Mouse (Mus musculus) forebrain, embryonic 16.5 days (tissue): ENCODE results near the gene Nsun2. TPM values are rescaled to one million over a fixed set of nuclear protein-coding genes. Genes with fewer than 3 reads are reported as not detected.
"Not testable (repeated sequence)": the region's sequence is repeated elsewhere in the genome, so short reads cannot be mapped to it uniquely, and the experiment has no call there.

Experiments
- ATAC-seq: fragments of 200-750 bp; cut with Nextera tagmentation; 2 replicates; pipeline ENCODE4 v1.8.0; 2017; ENCODE audit warnings: mild to moderate bottlenecking, moderate library complexity
- H3K27ac ChIP-seq: fragments of 300-500 bp; sonication (generic); 2 replicates; pipeline ENCODE4 v1.5.1; 2014; ENCODE audit warnings: low read length, control low read depth
- H3K27me3 ChIP-seq: fragments of 300-500 bp; sonication (generic); replicated peaks from 2 replicates; pipeline ENCODE4 v1.6.1; 2014; ENCODE audit warnings: low read length; ENCODE audit not compliant: control insufficient read depth, insufficient read depth
- H3K36me3 ChIP-seq: fragments of 300-500 bp; sonication (generic); 2 replicates; pipeline ENCODE4 v1.6.1; 2014; ENCODE audit not compliant: control insufficient read depth, insufficient read depth
- H3K4me1 ChIP-seq: fragments of 300-500 bp; sonication (generic); replicated peaks from 2 replicates; pipeline ENCODE4 v1.6.1; 2014; ENCODE audit warnings: low read length; ENCODE audit not compliant: control insufficient read depth, insufficient read depth
- H3K4me2 ChIP-seq: fragments of 300-500 bp; sonication (generic); 2 replicates; pipeline ENCODE4 v1.6.1; 2014; ENCODE audit warnings: mild to moderate bottlenecking, low read length, control low read depth
- H3K4me3 ChIP-seq: fragments of 300-500 bp; sonication (generic); replicated peaks from 2 replicates; pipeline ENCODE4 v1.5.1; 2014; ENCODE audit warnings: mild to moderate bottlenecking, low read length, control low read depth
- H3K9ac ChIP-seq: fragments of 300-500 bp; sonication (generic); replicated peaks from 2 replicates; pipeline ENCODE4 v1.6.1; 2014; ENCODE audit warnings: low read depth, low read length, control low read depth
- H3K9me3 ChIP-seq: fragments of 300-500 bp; sonication (generic); 2 replicates; pipeline ENCODE4 v1.6.1; 2016; ENCODE audit warnings: low read length; ENCODE audit not compliant: control insufficient read depth
- WGBS: fragments of 180-500 bp; shearing (Covaris S2); extraction: QIAGEN DNeasy Blood & Tissue Kit; methylation state at CpG from one replicate; pipeline ENCODE4 v1.1.7; 2014; 5-methylcytosine and 5-hydroxymethylcytosine counted together
- polyA plus RNA-seq: library from polyadenylated mRNA; unstranded; fragments of >200 nt; fragmentation: Nextera tagmentation; extraction: Ambion mirVana; gene quantifications from 2 replicates; pipeline ENCODE4 v1.2.1, GENCODE M21; 2015

The Nsun2 gene
- polyA plus RNA-seq, 1 experiment from 2014 or later: 90.8 TPM

- Histone ChIP-seq H3K4me3 (no peak overlapping the region), H3K4me2 (no peak overlapping the region), H3K27me3 (no peaks in the 10 kb centered on the region), H3K4me1 (no peaks in the 10 kb centered on the region), H3K36me3 (peaks cover 54% of the 10 kb centered on the region), H3K27ac (no peak overlapping the region), H3K9me3 (no peaks in the 10 kb centered on the region), H3K9ac (no peak overlapping the region)
- 88% methylated on average over 4 of the region's 4 CpGs for WGBS
- ATAC-seq: no peak
These were observed 98.1 kb downstream of the Nsun2 start for GRCm38 (mm10) chr13:69631659-69632058.

- no peak overlapping the region for H3K9ac ChIP-seq
- H3K4me3 ChIP-seq: no peak overlapping the region
- no peaks in the 10 kb centered on the region for H3K4me1 ChIP-seq
- no peaks in the 10 kb centered on the region for H3K27me3 ChIP-seq
- H3K27ac ChIP-seq: no peak overlapping the region
- no peaks in the 10 kb centered on the region for H3K9me3 ChIP-seq
- no peak for ATAC-seq
- peaks cover 42% of the 10 kb centered on the region for H3K36me3 ChIP-seq
- no peak overlapping the region for H3K4me2 ChIP-seq
- 61% methylated on average over 9 of the region's 9 CpGs for WGBS
These were observed 100.0 kb downstream of the Nsun2 start for GRCm38 (mm10) chr13:69633551-69633950.

- no peaks in the 10 kb centered on the region for H3K4me1 ChIP-seq
- peaks cover 40% of the 10 kb centered on the region for H3K36me3 ChIP-seq
- ATAC-seq: no peak
- no peak overlapping the region for H3K27ac ChIP-seq
- WGBS: 90% methylated on average over 2 of the region's 2 CpGs
- no peaks in the 10 kb centered on the region for H3K9me3 ChIP-seq
- H3K9ac ChIP-seq: no peak overlapping the region
- no peak overlapping the region for H3K4me2 ChIP-seq
- no peak overlapping the region for H3K4me3 ChIP-seq
- H3K27me3 ChIP-seq: no peaks in the 10 kb centered on the region
These were observed 100.4 kb downstream of the Nsun2 start for GRCm38 (mm10) chr13:69633988-69634387.

GRCm38 (mm10) chr13:69635836-69636235 is 102.3 kb downstream of the Nsun2 start:
- not testable (repeated sequence) for H3K9ac ChIP-seq, H3K9me3 ChIP-seq, H3K4me1 ChIP-seq, ATAC-seq, H3K4me2 ChIP-seq, H3K27ac ChIP-seq, H3K4me3 ChIP-seq, H3K27me3 ChIP-seq
- H3K36me3 ChIP-seq: peaks cover 30% of the 10 kb centered on the region
- 96% methylated on average over 7 of the region's 7 CpGs for WGBS

GRCm38 (mm10) chr13:69636375-69636774 is 102.8 kb downstream of the Nsun2 start:
- no peak overlapping the region for H3K27ac ChIP-seq
- no peak for ATAC-seq
- H3K4me3 ChIP-seq: no peak overlapping the region
- H3K9me3 ChIP-seq: no peaks in the 10 kb centered on the region
- no peak overlapping the region for H3K4me2 ChIP-seq
- H3K4me1 ChIP-seq: no peaks in the 10 kb centered on the region
- H3K36me3 ChIP-seq: peaks cover 30% of the 10 kb centered on the region
- no peaks in the 10 kb centered on the region for H3K27me3 ChIP-seq
- H3K9ac ChIP-seq: no peak overlapping the region
- WGBS: 95% methylated on average over 3 of the region's 3 CpGs

GRCm38 (mm10) chr13:69636816-69637215 is 103.3 kb downstream of the Nsun2 start:
- no peak overlapping the region for H3K4me2 ChIP-seq
- H3K4me3 ChIP-seq: no peak overlapping the region
- no peaks in the 10 kb centered on the region for H3K9me3 ChIP-seq
- no peaks in the 10 kb centered on the region for H3K4me1 ChIP-seq
- no peak for ATAC-seq
- H3K27ac ChIP-seq: no peak overlapping the region
- H3K9ac ChIP-seq: no peak overlapping the region
- WGBS: 94% methylated on average over 6 of the region's 6 CpGs
- peaks cover 27% of the 10 kb centered on the region for H3K36me3 ChIP-seq
- H3K27me3 ChIP-seq: no peaks in the 10 kb centered on the region

- no peak overlapping the region for H3K9ac ChIP-seq
- peaks cover 27% of the 10 kb centered on the region for H3K36me3 ChIP-seq
- no peaks in the 10 kb centered on the region for H3K27me3 ChIP-seq
- H3K9me3 ChIP-seq: no peaks in the 10 kb centered on the region
- no peak for ATAC-seq
- 92% methylated on average over 9 of the region's 9 CpGs for WGBS
- H3K4me3 ChIP-seq: no peak overlapping the region
- H3K4me2 ChIP-seq: no peak overlapping the region
- no peak overlapping the region for H3K27ac ChIP-seq
- H3K4me1 ChIP-seq: no peaks in the 10 kb centered on the region
These were observed 104.1 kb downstream of the Nsun2 start for GRCm38 (mm10) chr13:69637657-69638056.

- Histone ChIP-seq H3K36me3 (peaks cover 24% of the 10 kb centered on the region), H3K27me3 (no peaks in the 10 kb centered on the region), H3K4me2 (no peak overlapping the region), H3K4me3 (no peak overlapping the region), H3K9ac (no peak overlapping the region), H3K9me3 (no peaks in the 10 kb centered on the region), H3K27ac (no peak overlapping the region), H3K4me1 (no peaks in the 10 kb centered on the region)
- ATAC-seq: no peak
- WGBS: 83% methylated on average over 6 of the region's 6 CpGs
These were observed 104.6 kb downstream of the Nsun2 start for GRCm38 (mm10) chr13:69638108-69638626.

- H3K4me2 ChIP-seq: no peak overlapping the region
- H3K27ac ChIP-seq: no peak overlapping the region
- H3K9me3 ChIP-seq: no peaks in the 10 kb centered on the region
- H3K4me1 ChIP-seq: no peaks in the 10 kb centered on the region
- 92% methylated on average over 5 of the region's 5 CpGs for WGBS
- H3K27me3 ChIP-seq: no peaks in the 10 kb centered on the region
- H3K4me3 ChIP-seq: no peak overlapping the region
- ATAC-seq: no peak
- no peak overlapping the region for H3K9ac ChIP-seq
- H3K36me3 ChIP-seq: peaks cover 16% of the 10 kb centered on the region
These were observed 105.7 kb downstream of the Nsun2 start for GRCm38 (mm10) chr13:69639251-69639650.

- 95% methylated on average over 4 of the region's 4 CpGs for WGBS
- H3K4me1 ChIP-seq: no peaks in the 10 kb centered on the region
- no peak overlapping the region for H3K9ac ChIP-seq
- no peaks in the 10 kb centered on the region for H3K27me3 ChIP-seq
- no peak overlapping the region for H3K27ac ChIP-seq
- H3K36me3 ChIP-seq: peaks cover 7% of the 10 kb centered on the region
- H3K9me3 ChIP-seq: no peaks in the 10 kb centered on the region
- no peak overlapping the region for H3K4me3 ChIP-seq
- no peak overlapping the region for H3K4me2 ChIP-seq
- no peak for ATAC-seq
These were observed 106.6 kb downstream of the Nsun2 start for GRCm38 (mm10) chr13:69640126-69640525.
